Mouse (Mus musculus): ENCODE results near the gene Slc35e4. TPM values are rescaled to one million over a fixed set of nuclear protein-coding genes. Genes with fewer than 3 reads are reported as not detected.
"Not testable (repeated sequence)": the region's sequence is repeated elsewhere in the genome, so short reads cannot be mapped to it uniquely, and the experiment has no call there.

Gene Slc35e4
- polyA plus RNA-seq (2015; fragmentation: Nextera tagmentation; extraction: Ambion mirVana) = 7.3 and 7.5 TPM in 2 replicates

GRCm38 (mm10) chr11:3914109-3914840 is at the start of gene Slc35e4:
Slc35e4 (minus strand) TSS chr11:3914664.
- H3K27me3 ChIP-seq (ENCODE audit: control insufficient read depth, insufficient read depth, low read length) = no peaks in the 10 kb centered on the region

GRCm38 (mm10) chr11:3963610-3964415 is 49.3 kb upstream of the Slc35e4 start, which contains the start of gene Pes1:
Pes1 (plus strand) TSS chr11:3963975.
- DNase-seq (ENCODE audit: low spot score) (peak; percentile 78), ATAC-seq (ENCODE audit: low FRiP score, low TSS enrichment) (peak; percentile 90)
- Histone ChIP-seq H3K9me3 (ENCODE audit: control insufficient read depth, low read length) (no peaks in the 10 kb centered on the region), H3K27me3 (ENCODE audit: control insufficient read depth, insufficient read depth, low read length) (no peaks in the 10 kb centered on the region), H3K4me2 (replicated peaks; ENCODE audit: low read depth) (peak within 1 kb of the TSS; percentile 52), H3K9ac (ENCODE audit: low read length) (peak within 1 kb of the TSS; percentile 80), H3K4me3 (ENCODE audit: low read depth, low read length) (peak within 1 kb of the TSS; percentile 57), H3K27ac (replicated peaks) (peak within 1 kb of the TSS; percentile 79), H3K4me1 (replicated peaks; ENCODE audit: control insufficient read depth, insufficient read depth) (0 out of 2 replicates have a peak, but pooled peaks cover 2% of the 10 kb centered on the region), H3K36me3 (ENCODE audit: control insufficient read depth, insufficient read depth, low read length) (0 out of 2 replicates have a peak, but pooled peaks cover 4% of the 10 kb centered on the region)
- WGBS = 1% methylated on average over 31 of the region's 31 CpGs
- TF ChIP-seq CTCF (IDR thresholded peaks at IDR 0.05; ENCODE audit: low read depth) (0 out of 2 replicates have a peak, but pooled peaks have one; percentile 10), EP300 (optimal IDR thresholded peaks at IDR 0.05) (peak; percentile 97)

More at GRCm38 (mm10) chr11:3914109-3914840, at the start of gene Slc35e4:
- under 1% methylated on average over 28 of the region's 28 CpGs for WGBS
- Histone ChIP-seq H3K9ac (ENCODE audit: low read length) (peak within 1 kb of the TSS; percentile 67), H3K9me3 (ENCODE audit: control insufficient read depth, low read length) (no peaks in the 10 kb centered on the region), H3K4me3 (ENCODE audit: low read depth, low read length) (peak within 1 kb of the TSS; percentile 58), H3K27ac (replicated peaks) (peak within 1 kb of the TSS; percentile 82), H3K4me2 (replicated peaks; ENCODE audit: low read depth) (peak within 1 kb of the TSS; percentile 88), H3K4me1 (replicated peaks; ENCODE audit: control insufficient read depth, insufficient read depth) (peaks cover 11% of the 10 kb centered on the region), H3K36me3 (ENCODE audit: control insufficient read depth, insufficient read depth, low read length) (0 out of 2 replicates have a peak, but pooled peaks cover 2% of the 10 kb centered on the region)
- peak; percentile 77 for ATAC-seq (ENCODE audit: low FRiP score, low TSS enrichment)
- peak; percentile 87 for DNase-seq (ENCODE audit: low spot score)
- peak; percentile 93 for TF ChIP-seq CTCF (IDR thresholded peaks at IDR 0.05; ENCODE audit: low read depth)
- no peak for TF ChIP-seq EP300 (optimal IDR thresholded peaks at IDR 0.05)

- 0 out of 2 replicates have a peak, but pooled peaks cover under 1% of the 10 kb centered on the region for H3K36me3 ChIP-seq (ENCODE audit: control insufficient read depth, insufficient read depth, low read length)
- H3K9me3 ChIP-seq (ENCODE audit: control insufficient read depth, low read length) = no peaks in the 10 kb centered on the region
- DNase-seq (ENCODE audit: low spot score) (no peak), ATAC-seq (ENCODE audit: low FRiP score, low TSS enrichment) (peak; percentile 17; the same call in 1 of the 2 replicates)
- WGBS = 72% methylated on average over 10 of the region's 10 CpGs
- no peak overlapping the region for H3K4me3 ChIP-seq (ENCODE audit: low read depth, low read length)
- no peak for TF ChIP-seq EP300 (optimal IDR thresholded peaks at IDR 0.05)
- TF ChIP-seq CTCF (IDR thresholded peaks at IDR 0.05; ENCODE audit: low read depth) = no peak
- 0 out of 2 replicates have a peak, but pooled peaks cover 2% of the 10 kb centered on the region for H3K4me1 ChIP-seq (replicated peaks; ENCODE audit: control insufficient read depth, insufficient read depth)
- H3K4me2 ChIP-seq (replicated peaks; ENCODE audit: low read depth) = peak overlapping the region; percentile 52; the same call in 1 of the 2 replicates
- no peak overlapping the region for H3K9ac ChIP-seq (ENCODE audit: low read length)
- H3K27ac ChIP-seq (replicated peaks) = no peak overlapping the region
- H3K27me3 ChIP-seq (ENCODE audit: control insufficient read depth, insufficient read depth, low read length) = no peaks in the 10 kb centered on the region
Measured at GRCm38 (mm10) chr11:3963155-3963554, 48.7 kb upstream of the Slc35e4 start.

GRCm38 (mm10) chr11:3961761-3962160 is 47.3 kb upstream of the Slc35e4 start:
- Histone ChIP-seq H3K4me2 (replicated peaks; ENCODE audit: low read depth) (no peak overlapping the region), H3K27me3 (ENCODE audit: control insufficient read depth, insufficient read depth, low read length) (no peaks in the 10 kb centered on the region), H3K4me1 (replicated peaks; ENCODE audit: control insufficient read depth, insufficient read depth) (0 out of 2 replicates have a peak, but pooled peaks cover 2% of the 10 kb centered on the region), H3K4me3 (ENCODE audit: low read depth, low read length) (no peak overlapping the region), H3K27ac (replicated peaks) (no peak overlapping the region), H3K9ac (ENCODE audit: low read length) (no peak overlapping the region), H3K36me3 (ENCODE audit: control insufficient read depth, insufficient read depth, low read length) (no peaks in the 10 kb centered on the region), H3K9me3 (ENCODE audit: control insufficient read depth, low read length) (no peaks in the 10 kb centered on the region)
- no peak for DNase-seq (ENCODE audit: low spot score)
- WGBS = 72% methylated on average over 3 of the region's 3 CpGs
- no peak for ATAC-seq (ENCODE audit: low FRiP score, low TSS enrichment)
- TF ChIP-seq CTCF (IDR thresholded peaks at IDR 0.05; ENCODE audit: low read depth) (no peak), EP300 (optimal IDR thresholded peaks at IDR 0.05) (no peak)

GRCm38 (mm10) chr11:3960901-3961300 is 46.4 kb upstream of the Slc35e4 start:
- DNase-seq (ENCODE audit: low spot score) (no peak), ATAC-seq (ENCODE audit: low FRiP score, low TSS enrichment) (no peak)
- TF ChIP-seq EP300 (optimal IDR thresholded peaks at IDR 0.05) (no peak), CTCF (IDR thresholded peaks at IDR 0.05; ENCODE audit: low read depth) (no peak)
- Histone ChIP-seq H3K36me3 (ENCODE audit: control insufficient read depth, insufficient read depth, low read length) (no peaks in the 10 kb centered on the region), H3K27ac (replicated peaks) (no peak overlapping the region), H3K27me3 (ENCODE audit: control insufficient read depth, insufficient read depth, low read length) (no peaks in the 10 kb centered on the region), H3K4me1 (replicated peaks; ENCODE audit: control insufficient read depth, insufficient read depth) (0 out of 2 replicates have a peak, but pooled peaks cover 1% of the 10 kb centered on the region), H3K4me2 (replicated peaks; ENCODE audit: low read depth) (no peak overlapping the region), H3K9ac (ENCODE audit: low read length) (no peak overlapping the region), H3K4me3 (ENCODE audit: low read depth, low read length) (no peak overlapping the region), H3K9me3 (ENCODE audit: control insufficient read depth, low read length) (no peaks in the 10 kb centered on the region)
- WGBS = 58% methylated on average over 2 of the region's 2 CpGs

- H3K9ac ChIP-seq (ENCODE audit: low read length); H3K4me3 ChIP-seq (ENCODE audit: low read depth, low read length); ATAC-seq (ENCODE audit: low FRiP score, low TSS enrichment); H3K27ac ChIP-seq (replicated peaks); H3K27me3 ChIP-seq (ENCODE audit: control insufficient read depth, insufficient read depth, low read length); H3K9me3 ChIP-seq (ENCODE audit: control insufficient read depth, low read length); DNase-seq (ENCODE audit: low spot score); H3K4me1 ChIP-seq (replicated peaks; ENCODE audit: control insufficient read depth, insufficient read depth); H3K4me2 ChIP-seq (replicated peaks; ENCODE audit: low read depth); H3K36me3 ChIP-seq (ENCODE audit: control insufficient read depth, insufficient read depth, low read length): not testable (repeated sequence)
- 77% methylated on average over 4 of the region's 4 CpGs for WGBS
Measured at GRCm38 (mm10) chr11:3955371-3955770, 40.9 kb upstream of the Slc35e4 start.

- H3K9me3 ChIP-seq (ENCODE audit: control insufficient read depth, low read length); H3K27me3 ChIP-seq (ENCODE audit: control insufficient read depth, insufficient read depth, low read length); H3K9ac ChIP-seq (ENCODE audit: low read length); ATAC-seq (ENCODE audit: low FRiP score, low TSS enrichment); H3K4me1 ChIP-seq (replicated peaks; ENCODE audit: control insufficient read depth, insufficient read depth); H3K4me2 ChIP-seq (replicated peaks; ENCODE audit: low read depth); H3K36me3 ChIP-seq (ENCODE audit: control insufficient read depth, insufficient read depth, low read length); DNase-seq (ENCODE audit: low spot score); H3K27ac ChIP-seq (replicated peaks); H3K4me3 ChIP-seq (ENCODE audit: low read depth, low read length): not testable (repeated sequence)
- WGBS = 84% methylated on average over 5 of the region's 5 CpGs
Measured at GRCm38 (mm10) chr11:3954876-3955275, 40.4 kb upstream of the Slc35e4 start.
